Mouse (Mus musculus): Measurements from ENCODE around the gene Add1. TPM values are rescaled to one million over a fixed set of nuclear protein-coding genes. Genes with fewer than 3 reads are reported as not detected.

Add1 gene
- polyA plus RNA-seq, 1 experiment, result 40.8 TPM

GRCm38 (mm10) chr5:34538527-34538926 is 34.9 kb upstream of the Add1 start:
- Histone ChIP-seq H3K27ac (ENCODE audit: control insufficient read depth, insufficient read depth, low read depth, low read length) (no peak overlapping the region), H3K4me1 (ENCODE audit: control insufficient read depth, insufficient read depth, low read length) (peaks cover 12% of the 10 kb centered on the region)
- TF ChIP-seq CTCF (IDR thresholded peaks at IDR 0.05; ENCODE audit: control insufficient read depth, insufficient read depth, insufficient replicate concordance, low read depth, low read length) (no peak; the same call in 1 of the 2 replicates), POLR2A (IDR thresholded peaks at IDR 0.05; ENCODE audit: control insufficient read depth, low read depth, low read length) (no peak)

GRCm38 (mm10) chr5:34539121-34539520 is 34.3 kb upstream of the Add1 start:
- no peaks in the 10 kb centered on the region for H3K36me3 ChIP-seq (ENCODE audit: control insufficient read depth, insufficient read depth, low read length)
- TF ChIP-seq POLR2A (IDR thresholded peaks at IDR 0.05; ENCODE audit: control insufficient read depth, low read depth, low read length) (no peak), CTCF (IDR thresholded peaks at IDR 0.05; ENCODE audit: control insufficient read depth, insufficient read depth, insufficient replicate concordance, low read depth, low read length) (no peak)
- no peak overlapping the region for H3K4me3 ChIP-seq (ENCODE audit: control insufficient read depth, low read depth, low read length)
- H3K4me1 ChIP-seq (ENCODE audit: control insufficient read depth, insufficient read depth, low read length), result peaks cover 9% of the 10 kb centered on the region
- no peak overlapping the region for H3K27ac ChIP-seq (ENCODE audit: control insufficient read depth, insufficient read depth, low read depth, low read length)
- no peaks in the 10 kb centered on the region for H3K27me3 ChIP-seq (ENCODE audit: control insufficient read depth, insufficient read depth, low read length)

More at GRCm38 (mm10) chr5:34538527-34538926, 34.9 kb upstream of the Add1 start:
- no peaks in the 10 kb centered on the region for H3K27me3 ChIP-seq (ENCODE audit: control insufficient read depth, insufficient read depth, low read length)
- no peaks in the 10 kb centered on the region for H3K36me3 ChIP-seq (ENCODE audit: control insufficient read depth, insufficient read depth, low read length)
- H3K4me3 ChIP-seq (ENCODE audit: control insufficient read depth, low read depth, low read length), result no peak overlapping the region

DNA sequence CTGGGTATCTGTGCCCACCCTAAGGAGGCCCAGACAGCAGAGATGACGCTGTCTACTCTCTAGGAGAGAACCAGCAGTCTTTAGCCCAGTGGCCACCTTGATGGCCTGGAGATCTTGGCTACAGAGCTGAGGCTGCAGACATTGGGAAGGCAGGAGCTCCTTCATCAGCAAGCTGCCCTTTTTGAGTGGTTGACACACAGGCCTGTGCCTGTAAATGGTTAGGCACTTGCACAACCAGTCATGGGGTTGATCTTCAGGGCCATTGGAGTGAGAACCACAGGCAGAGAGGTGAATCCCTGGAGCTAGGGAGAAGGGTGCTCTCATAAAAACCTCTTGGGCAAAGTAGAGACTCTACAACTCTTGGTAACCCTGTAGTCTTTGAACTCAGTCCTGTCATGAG is 31.3 kb upstream of the Add1 start:
- no peak overlapping the region for H3K27ac ChIP-seq (ENCODE audit: control insufficient read depth, insufficient read depth, low read depth, low read length)
- no peaks in the 10 kb centered on the region for H3K36me3 ChIP-seq (ENCODE audit: control insufficient read depth, insufficient read depth, low read length)
- H3K27me3 ChIP-seq (ENCODE audit: control insufficient read depth, insufficient read depth, low read length), result no peaks in the 10 kb centered on the region
- H3K4me3 ChIP-seq (ENCODE audit: control insufficient read depth, low read depth, low read length), result no peak overlapping the region
- H3K4me1 ChIP-seq (ENCODE audit: control insufficient read depth, insufficient read depth, low read length), result peaks cover 2% of the 10 kb centered on the region
- no peak for TF ChIP-seq CTCF (IDR thresholded peaks at IDR 0.05; ENCODE audit: control insufficient read depth, insufficient read depth, insufficient replicate concordance, low read depth, low read length)
- no peak for TF ChIP-seq POLR2A (IDR thresholded peaks at IDR 0.05; ENCODE audit: control insufficient read depth, low read depth, low read length)

- H3K27me3 ChIP-seq (ENCODE audit: control insufficient read depth, insufficient read depth, low read length), result no peaks in the 10 kb centered on the region
- no peak overlapping the region for H3K4me3 ChIP-seq (ENCODE audit: control insufficient read depth, low read depth, low read length)
Measured at GRCm38 (mm10) chr5:34543114-34543513, 30.4 kb upstream of the Add1 start.

DNA sequence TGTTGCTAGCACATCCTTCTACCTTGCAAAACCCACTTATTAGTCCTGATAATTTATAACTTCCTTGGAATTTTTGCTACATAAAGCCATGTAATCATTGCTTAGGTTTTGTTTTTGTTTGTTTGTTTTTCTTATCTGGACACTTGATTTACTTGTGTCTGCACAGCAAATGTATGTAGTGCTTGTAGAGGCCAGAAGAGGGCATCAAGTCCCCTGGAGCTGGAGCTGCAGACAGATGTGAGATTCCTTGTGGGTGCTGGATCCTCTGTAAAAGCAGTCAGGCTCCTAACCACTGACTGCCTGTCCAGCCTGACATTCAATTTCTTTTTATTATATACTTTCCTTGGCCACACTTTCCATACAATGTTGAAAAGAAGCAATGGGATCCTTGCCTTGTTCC is 26.1 kb upstream of the Add1 start:
- Histone ChIP-seq H3K27me3 (ENCODE audit: control insufficient read depth, insufficient read depth, low read length) (no peaks in the 10 kb centered on the region), H3K27ac (ENCODE audit: control insufficient read depth, insufficient read depth, low read depth, low read length) (no peak overlapping the region), H3K4me3 (ENCODE audit: control insufficient read depth, low read depth, low read length) (no peak overlapping the region), H3K36me3 (ENCODE audit: control insufficient read depth, insufficient read depth, low read length) (no peaks in the 10 kb centered on the region), H3K4me1 (ENCODE audit: control insufficient read depth, insufficient read depth, low read length) (peaks cover 9% of the 10 kb centered on the region)
- TF ChIP-seq POLR2A (IDR thresholded peaks at IDR 0.05; ENCODE audit: control insufficient read depth, low read depth, low read length) (no peak), CTCF (IDR thresholded peaks at IDR 0.05; ENCODE audit: control insufficient read depth, insufficient read depth, insufficient replicate concordance, low read depth, low read length) (no peak)

More at GRCm38 (mm10) chr5:34543114-34543513, 30.4 kb upstream of the Add1 start:
- H3K27ac ChIP-seq (ENCODE audit: control insufficient read depth, insufficient read depth, low read depth, low read length), result no peak overlapping the region
- no peaks in the 10 kb centered on the region for H3K36me3 ChIP-seq (ENCODE audit: control insufficient read depth, insufficient read depth, low read length)
- H3K4me1 ChIP-seq (ENCODE audit: control insufficient read depth, insufficient read depth, low read length), result peaks cover 2% of the 10 kb centered on the region
- TF ChIP-seq CTCF (IDR thresholded peaks at IDR 0.05; ENCODE audit: control insufficient read depth, insufficient read depth, insufficient replicate concordance, low read depth, low read length) (no peak), POLR2A (IDR thresholded peaks at IDR 0.05; ENCODE audit: control insufficient read depth, low read depth, low read length) (no peak)

DNA sequence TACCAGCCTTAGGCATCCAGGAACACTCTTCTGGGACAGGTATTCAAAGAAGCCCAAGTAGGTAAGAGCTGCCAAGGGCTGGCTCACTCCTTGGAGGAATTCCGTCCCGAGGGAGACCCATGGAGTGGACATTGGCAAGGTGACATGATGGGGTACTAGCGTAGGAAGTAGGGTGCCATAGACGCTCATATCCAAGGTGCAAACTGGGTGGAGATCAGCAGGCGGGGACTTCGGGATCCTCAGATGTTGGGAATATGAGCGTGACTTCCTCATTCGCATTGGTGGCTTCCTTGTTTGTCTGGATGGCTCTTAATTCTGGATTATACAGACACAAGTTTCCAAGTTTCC is 24.4 kb upstream of the Add1 start:
- no peak for TF ChIP-seq CTCF (IDR thresholded peaks at IDR 0.05; ENCODE audit: control insufficient read depth, insufficient read depth, insufficient replicate concordance, low read depth, low read length)
- no peak for TF ChIP-seq POLR2A (IDR thresholded peaks at IDR 0.05; ENCODE audit: control insufficient read depth, low read depth, low read length)
- H3K27ac ChIP-seq (ENCODE audit: control insufficient read depth, insufficient read depth, low read depth, low read length), result no peak overlapping the region
- H3K36me3 ChIP-seq (ENCODE audit: control insufficient read depth, insufficient read depth, low read length), result no peaks in the 10 kb centered on the region
- H3K27me3 ChIP-seq (ENCODE audit: control insufficient read depth, insufficient read depth, low read length), result no peaks in the 10 kb centered on the region
- H3K4me3 ChIP-seq (ENCODE audit: control insufficient read depth, low read depth, low read length), result peak overlapping the region; percentile 35
- H3K4me1 ChIP-seq (ENCODE audit: control insufficient read depth, insufficient read depth, low read length), result peaks cover 7% of the 10 kb centered on the region

DNA sequence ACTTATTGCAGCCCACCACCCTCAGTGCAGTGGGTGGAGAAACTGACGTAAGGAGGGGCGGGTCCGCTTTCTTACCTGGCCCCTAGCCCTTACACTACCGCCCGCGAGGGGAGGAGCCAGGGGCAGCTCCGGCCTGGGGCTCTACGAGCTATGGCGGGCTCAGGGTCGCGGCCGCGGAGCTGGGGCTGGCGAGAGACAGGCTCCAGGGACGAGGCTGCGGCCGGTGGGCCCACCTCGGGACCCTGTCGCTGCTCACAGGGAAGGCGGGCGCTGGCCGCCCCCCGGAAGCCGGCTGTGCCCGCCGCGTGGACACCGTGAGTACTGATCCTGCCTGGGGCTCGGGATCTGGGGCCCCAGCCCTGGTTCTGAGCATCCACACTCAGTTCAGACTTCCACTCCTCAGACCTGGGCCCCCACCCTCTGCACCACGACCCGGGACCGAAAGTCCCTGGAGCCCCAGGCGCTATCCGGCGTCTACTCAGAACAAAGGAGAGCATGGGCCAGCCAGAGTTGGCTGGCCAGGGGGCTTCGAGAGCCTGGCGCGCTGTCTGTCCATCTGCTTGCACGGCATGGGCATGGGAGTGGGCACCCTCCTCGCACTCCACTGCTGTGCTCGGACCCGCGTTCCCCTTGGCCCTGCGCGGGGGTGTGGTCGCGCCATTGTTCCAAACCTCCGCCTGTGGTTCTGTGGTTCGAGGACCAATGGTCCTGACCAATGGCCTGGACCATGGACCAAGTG is 23.8 kb upstream of the Add1 start:
- no peaks in the 10 kb centered on the region for H3K27me3 ChIP-seq (ENCODE audit: control insufficient read depth, insufficient read depth, low read length)
- H3K36me3 ChIP-seq (ENCODE audit: control insufficient read depth, insufficient read depth, low read length), result no peaks in the 10 kb centered on the region
- TF ChIP-seq POLR2A (IDR thresholded peaks at IDR 0.05; ENCODE audit: control insufficient read depth, low read depth, low read length) (no peak), CTCF (IDR thresholded peaks at IDR 0.05; ENCODE audit: control insufficient read depth, insufficient read depth, insufficient replicate concordance, low read depth, low read length) (no peak)
- peak overlapping the region; percentile 35 for H3K4me3 ChIP-seq (ENCODE audit: control insufficient read depth, low read depth, low read length)
- no peak overlapping the region for H3K27ac ChIP-seq (ENCODE audit: control insufficient read depth, insufficient read depth, low read depth, low read length)
- peaks cover 7% of the 10 kb centered on the region for H3K4me1 ChIP-seq (ENCODE audit: control insufficient read depth, insufficient read depth, low read length)
